Comparison of ENCODE assay signal across 12 mouse cellular contexts in the genomic region with DNA sequence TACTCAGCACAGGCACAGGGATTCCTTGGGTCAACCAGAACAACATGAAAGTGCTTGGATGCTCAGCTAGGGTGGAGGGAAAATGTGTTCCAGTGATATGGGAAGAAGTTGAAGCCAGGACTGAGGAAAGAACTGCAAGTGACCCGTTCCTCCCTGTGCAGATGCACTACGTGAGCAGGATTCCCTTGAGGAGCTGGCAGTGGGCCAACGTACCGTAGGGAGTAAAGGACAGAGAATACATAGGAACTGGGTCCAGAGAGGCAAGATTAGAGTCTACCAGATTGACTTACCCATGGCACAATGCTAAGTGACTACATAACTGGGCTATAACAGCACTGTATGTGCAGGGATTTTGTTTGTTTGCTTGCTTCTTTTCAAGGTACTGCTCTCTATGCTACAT.
DNase-seq lines count a peak whose midpoint lies in the region; ATAC-seq lines count a peak whose summit lies in the region.
"Had no signal": no experiment of that assay in that cellular context is flagged by ENCODE, and none has a peak within 500 bp of the region (broad histone marks: within the 10 kb centered on the region; RNA-seq: fewer than 3 reads in every experiment).

No protein-coding gene starts in this region.

- no peak overlapping the region for H3K4me3 ChIP-seq in hindbrain, embryonic 14.5 days (replicated peaks; ENCODE audit: low read length)
- H3K4me3 ChIP-seq in hindbrain, embryonic 12.5 days: no peak overlapping the region
- H3K4me3 ChIP-seq: megakaryocyte, embryonic 14.5 days had no signal

- no peak overlapping the region for H3K27ac ChIP-seq in hindbrain, embryonic 14.5 days
- no peak overlapping the region for H3K27ac ChIP-seq in hindbrain, embryonic 12.5 days

- H3K27me3 ChIP-seq in hindbrain, embryonic 14.5 days (ENCODE audit: control insufficient read depth, insufficient read depth, low read length): no peaks in the 10 kb centered on the region
- no peaks in the 10 kb centered on the region for H3K27me3 ChIP-seq in hindbrain, embryonic 12.5 days
- H3K27me3 ChIP-seq: megakaryocyte, embryonic 14.5 days had no signal

- no peaks in the 10 kb centered on the region for H3K36me3 ChIP-seq in hindbrain, embryonic 14.5 days (replicated peaks; ENCODE audit: control insufficient read depth, insufficient read depth)
- H3K36me3 ChIP-seq in hindbrain, embryonic 12.5 days: no peaks in the 10 kb centered on the region

- 0 out of 2 replicates have a peak, but pooled peaks cover 3% of the 10 kb centered on the region for H3K4me1 ChIP-seq in hindbrain, embryonic 14.5 days (replicated peaks; ENCODE audit: control insufficient read depth, insufficient read depth, low read length)
- H3K4me1 ChIP-seq in hindbrain, embryonic 12.5 days: no peaks in the 10 kb centered on the region
- H3K4me1 ChIP-seq: megakaryocyte, embryonic 14.5 days had no signal

- WGBS in hindbrain, embryonic 14.5 days: 38% methylated on average over 4 of the region's 4 CpGs
- 76% methylated on average over 4 of the region's 4 CpGs for WGBS in hindbrain, embryonic 12.5 days

- no peaks in the 10 kb centered on the region for H3K9me3 ChIP-seq in hindbrain, embryonic 14.5 days (ENCODE audit: control insufficient read depth, low read length)
- H3K9me3 ChIP-seq in hindbrain, embryonic 12.5 days (replicated peaks): no peaks in the 10 kb centered on the region
- H3K9me3 ChIP-seq: megakaryocyte, embryonic 14.5 days had no signal

- no peak overlapping the region for H3K9ac ChIP-seq in hindbrain, embryonic 14.5 days
- no peak overlapping the region for H3K9ac ChIP-seq in hindbrain, embryonic 12.5 days

- 0 out of 2 replicates have a peak, but pooled peaks have one; percentile 11 for ATAC-seq in hindbrain, embryonic 14.5 days (ENCODE audit: low FRiP score)
- no peak for ATAC-seq in hindbrain, embryonic 12.5 days (ENCODE audit: low FRiP score)
- ATAC-seq: hindbrain, embryonic 16.5 days had no signal

- H3K4me2 ChIP-seq in hindbrain, embryonic 14.5 days (replicated peaks): no peak overlapping the region
- no peak overlapping the region for H3K4me2 ChIP-seq in hindbrain, embryonic 12.5 days (replicated peaks)

- peak; percentile 6 to 51 for DNase-seq in adrenal gland, adult (ENCODE audit: inconsistent age in 2 of 2, low spot score in 1 of 2)
- no peak for DNase-seq in adrenal gland, postnatal 4 days (ENCODE audit: low spot score in 2 of 2)
- DNase-seq in hindbrain, embryonic 14.5 days (ENCODE audit: low spot score): no peak
- DNase-seq in urinary bladder, postnatal 14 days (ENCODE audit: low spot score): peak; percentile 5
- no peak for DNase-seq in urinary bladder, adult 2 months (ENCODE audit: low spot score)
- no peak for DNase-seq in liver
- no peak for DNase-seq in neural tube, embryonic 10.5 days (ENCODE audit: extremely low spot score, low spot score)
- DNase-seq: right cerebral cortex, postnatal 25 days; thymus, adult 18-20 months had no signal

Comparison
In these comparisons a context has a peak if more than half of its experiments do, and no peak if none do; other contexts are left out.
1. DNase-seq: peak in adrenal gland, adult (2 of 2) and urinary bladder, postnatal 14 days (single experiment); none in adrenal gland, postnatal 4 days (0 of 2), hindbrain, embryonic 14.5 days (single experiment), urinary bladder, adult 2 months (single experiment), liver (single experiment) and neural tube, embryonic 10.5 days (single experiment).